Mouse (Mus musculus) frontal cortex, postnatal 10 days (tissue): ENCODE results near the gene Gas7.

Source experiments
- DNase-seq, 2 experiments: peaks; one replicate each; pipeline ENCODE4 v3.0.0; 2022; ENCODE audit warnings: low spot score in 2 of 2, mixed read lengths in 1 of 2

The Gas7 gene

GRCm38 (mm10) chr11:67535703-67536102 is 80.5 kb downstream of the Gas7 start:
- no peak for DNase-seq

- DNase-seq = no peak
Measured at GRCm38 (mm10) chr11:67536413-67536812, 81.2 kb downstream of the Gas7 start.

- no peak for DNase-seq
Measured at GRCm38 (mm10) chr11:67537353-67537752, 82.1 kb downstream of the Gas7 start.

GRCm38 (mm10) chr11:67538557-67538956 is 83.3 kb downstream of the Gas7 start:
- no peak for DNase-seq

DNA sequence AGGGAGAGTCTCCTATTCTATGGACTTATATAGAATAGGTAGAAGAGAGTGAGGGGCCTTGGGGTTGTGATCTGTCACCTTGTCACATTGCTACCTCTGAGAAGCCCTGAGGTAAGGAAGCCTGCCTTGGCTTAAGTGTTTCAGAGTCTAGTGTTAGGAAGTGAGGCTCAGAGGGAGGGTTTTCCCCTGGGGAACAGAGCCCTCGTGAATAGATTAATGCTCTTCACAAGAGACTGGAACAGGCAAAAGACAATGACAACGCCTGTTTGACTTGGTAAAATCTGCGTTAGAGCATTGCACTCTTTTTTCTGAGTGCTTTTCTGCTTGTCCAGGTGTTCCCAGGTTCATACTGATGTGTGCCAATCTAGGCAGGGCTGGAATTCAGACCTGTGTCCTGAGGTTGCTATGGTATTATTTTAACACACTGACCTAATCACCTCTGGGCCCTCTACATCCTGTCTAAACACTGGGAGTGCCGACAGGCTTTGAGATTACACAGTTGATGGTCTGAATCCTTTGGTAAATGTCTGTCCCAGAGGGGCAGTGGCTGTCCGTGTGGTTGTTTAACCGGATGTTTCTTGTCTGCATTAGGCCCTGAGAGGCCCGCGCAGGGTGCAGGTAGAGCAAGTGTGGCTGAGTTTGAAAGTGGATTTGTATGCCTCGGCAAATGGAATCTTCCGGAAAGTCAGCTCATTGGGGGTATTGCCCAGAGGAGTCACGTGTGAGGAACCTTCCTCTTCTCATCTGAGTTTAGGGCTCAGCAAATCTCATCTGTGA is 89.6 kb downstream of the Gas7 start:
- no peak for DNase-seq

GRCm38 (mm10) chr11:67546582-67546981 is 91.3 kb downstream of the Gas7 start:
- no peak for DNase-seq

- no peak for DNase-seq
Measured at GRCm38 (mm10) chr11:67549306-67549705, 94.1 kb downstream of the Gas7 start.

DNA sequence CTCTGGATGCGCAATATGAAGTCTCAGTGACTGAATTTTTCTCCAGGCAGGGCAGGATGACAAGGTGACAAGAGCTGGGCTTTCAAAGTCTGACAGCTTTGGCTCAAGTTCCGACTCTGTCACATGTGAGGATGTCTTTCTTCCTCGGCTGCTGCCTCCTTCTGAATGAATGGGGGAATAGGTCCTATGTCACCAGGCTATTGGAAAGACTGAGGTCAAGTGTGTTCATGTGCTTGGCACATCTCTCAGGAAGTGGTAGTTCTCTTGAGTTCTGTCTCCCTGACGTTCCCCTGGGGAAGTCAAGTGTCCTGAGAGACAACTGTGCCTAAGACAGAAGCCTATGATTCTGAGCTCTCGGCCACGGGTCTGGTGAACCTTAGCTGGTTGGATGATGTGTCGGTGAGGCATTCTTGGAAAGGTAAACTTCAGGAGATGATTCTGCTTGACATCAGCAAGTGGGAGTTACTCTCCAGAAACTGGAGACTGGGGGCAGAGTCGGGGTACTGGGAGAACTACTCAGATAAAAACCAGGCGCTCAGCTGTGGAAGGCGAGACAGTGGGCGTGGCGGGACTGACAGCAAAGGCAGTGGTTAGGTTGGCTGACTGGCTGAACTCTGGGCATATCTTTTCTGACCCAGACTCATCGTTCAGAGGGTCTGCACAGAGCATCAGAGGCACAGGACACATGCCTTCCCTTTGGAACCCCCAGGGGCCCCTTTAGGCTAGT is 94.7 kb downstream of the Gas7 start:
- no peak for DNase-seq

DNA sequence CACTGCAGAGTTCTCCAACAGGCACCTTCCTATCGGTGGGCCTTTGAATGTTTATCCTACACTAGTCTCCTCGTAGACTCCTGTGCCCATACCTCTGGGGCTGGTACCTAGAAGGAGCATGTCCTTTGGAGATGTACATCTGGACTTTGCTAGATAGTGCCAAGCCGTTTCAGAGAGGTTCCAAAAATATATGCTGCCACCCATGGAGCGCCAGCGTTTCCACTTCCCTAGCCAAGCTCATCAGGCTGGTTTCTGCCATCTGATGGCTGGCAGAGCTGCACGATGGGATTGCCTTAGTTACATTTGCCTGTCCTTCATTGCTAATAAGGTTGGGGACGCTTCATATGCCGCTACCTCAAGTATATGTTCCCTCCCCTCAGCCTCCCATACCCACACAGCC is 97.2 kb downstream of the Gas7 start:
- no peak for DNase-seq

GRCm38 (mm10) chr11:67554276-67554675 is 99.0 kb downstream of the Gas7 start:
- DNase-seq = no peak

DNA sequence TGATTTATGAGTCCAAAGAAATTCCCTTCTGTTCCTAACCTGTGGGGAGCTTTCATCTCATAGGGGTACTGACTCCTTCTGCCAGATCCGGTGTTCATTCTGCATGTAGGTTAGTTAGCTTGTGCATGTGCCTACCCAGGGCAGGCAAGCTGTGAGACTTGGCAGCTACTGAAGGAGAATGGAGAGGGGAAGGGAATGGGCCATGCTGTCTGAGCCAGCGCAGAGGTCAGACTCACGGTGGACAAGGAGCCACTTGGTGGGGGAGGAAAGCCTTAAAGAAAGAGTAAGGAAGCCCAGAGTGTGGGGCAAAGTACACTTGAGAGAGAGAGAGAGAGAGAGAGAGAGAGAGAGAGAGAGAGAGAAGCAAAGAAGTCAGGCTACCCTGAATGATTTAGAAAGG is 101.1 kb downstream of the Gas7 start:
- no peak for DNase-seq

GRCm38 (mm10) chr11:67558772-67559448 is 103.7 kb downstream of the Gas7 start:
- no peak for DNase-seq

- no peak for DNase-seq
Measured at GRCm38 (mm10) chr11:67559522-67559921, 104.3 kb downstream of the Gas7 start.

GRCm38 (mm10) chr11:67561631-67562030 is 106.4 kb downstream of the Gas7 start:
- DNase-seq = no peak

DNA sequence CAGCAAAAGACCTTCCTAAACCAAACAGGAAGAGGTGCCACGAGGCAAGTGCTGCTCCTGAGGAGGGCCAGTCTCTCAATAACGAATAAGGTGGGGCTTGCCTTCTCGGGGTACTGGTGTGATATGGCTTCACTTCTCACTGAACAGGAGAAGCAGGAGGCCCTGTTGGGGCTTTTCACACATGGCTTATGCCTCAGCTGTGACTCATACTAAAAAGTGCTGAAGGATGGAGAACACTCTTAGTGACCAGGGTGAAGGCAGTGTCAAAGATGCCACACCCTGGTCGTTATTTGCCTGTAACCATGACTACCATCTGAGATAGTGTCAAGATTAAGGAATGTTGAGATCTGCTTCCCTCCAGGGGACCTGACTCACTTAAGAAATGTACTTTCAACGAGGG is 107.9 kb downstream of the Gas7 start:
- no peak for DNase-seq

DNA sequence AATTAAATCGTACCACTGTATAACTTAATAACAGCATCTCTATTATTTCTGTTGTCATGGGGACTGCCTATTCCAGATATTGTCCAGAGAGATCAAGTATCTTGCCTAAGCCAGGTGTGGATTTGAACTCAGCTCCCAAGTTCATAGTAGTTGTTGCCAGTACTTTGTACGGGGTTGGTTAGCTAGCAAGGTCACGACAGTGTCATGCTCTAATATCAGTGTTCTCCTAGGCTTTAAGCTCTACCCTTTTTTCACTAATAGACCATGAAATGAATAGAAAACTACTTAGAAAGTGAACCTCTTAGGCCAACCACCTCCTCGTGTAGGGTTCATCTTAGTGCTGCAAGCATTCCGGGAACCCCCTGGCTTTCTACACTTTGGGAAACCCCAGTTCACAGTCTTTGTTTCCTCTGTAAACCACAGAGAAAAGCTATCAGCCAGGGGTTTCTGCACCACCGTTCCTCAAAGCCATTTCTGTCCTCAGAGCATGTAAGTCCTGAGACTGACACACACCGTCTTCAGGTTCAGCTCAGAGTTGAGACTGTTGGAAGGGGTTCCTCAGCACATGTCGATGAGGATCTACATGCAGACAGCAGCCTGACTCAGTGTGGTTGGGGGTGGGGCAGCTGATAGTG is 108.9 kb downstream of the Gas7 start:
- DNase-seq = no peak

DNA sequence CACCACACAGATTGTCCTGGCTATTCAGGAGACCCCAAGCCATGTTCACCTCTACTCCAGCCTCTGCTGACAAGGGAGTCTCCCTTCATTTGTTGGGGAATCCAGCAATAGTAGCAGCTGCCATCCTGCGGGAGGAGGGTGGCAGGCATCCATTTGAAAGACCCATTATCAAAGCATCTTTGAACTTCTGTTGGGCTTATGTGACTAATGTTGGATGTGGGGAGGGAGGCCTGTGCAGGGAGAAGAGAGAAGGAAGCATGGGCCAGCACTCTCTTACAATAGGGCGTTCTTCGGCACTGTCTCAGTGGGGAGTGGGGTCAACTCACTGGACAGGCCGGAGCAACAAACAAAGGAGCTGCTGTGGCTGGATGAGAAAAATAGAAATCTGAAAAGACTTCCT is 110.3 kb downstream of the Gas7 start:
- no peak for DNase-seq

DNA sequence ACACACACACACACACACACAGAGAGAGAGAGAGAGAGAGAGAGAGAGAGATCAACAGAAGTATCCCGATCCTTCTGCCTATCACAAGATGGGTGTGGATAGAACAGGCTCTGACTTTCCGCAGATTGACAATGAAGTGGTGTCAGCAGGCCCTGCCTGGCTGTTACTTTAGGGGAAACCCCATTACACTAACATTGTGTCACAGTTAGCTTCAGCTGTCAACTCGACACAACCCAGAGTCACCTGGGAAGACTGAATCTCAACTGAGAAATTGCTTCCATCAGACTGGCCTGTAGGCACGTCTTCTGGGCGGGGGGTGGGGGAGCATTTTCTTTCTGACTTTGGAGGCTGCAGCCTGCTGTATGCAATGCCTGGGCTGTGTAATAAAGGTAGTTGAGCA is 111.5 kb downstream of the Gas7 start:
- no peak for DNase-seq

GRCm38 (mm10) chr11:67567184-67567583 is 111.9 kb downstream of the Gas7 start:
- DNase-seq = no peak

GRCm38 (mm10) chr11:67567991-67568390 is 112.8 kb downstream of the Gas7 start:
- no peak for DNase-seq

DNA sequence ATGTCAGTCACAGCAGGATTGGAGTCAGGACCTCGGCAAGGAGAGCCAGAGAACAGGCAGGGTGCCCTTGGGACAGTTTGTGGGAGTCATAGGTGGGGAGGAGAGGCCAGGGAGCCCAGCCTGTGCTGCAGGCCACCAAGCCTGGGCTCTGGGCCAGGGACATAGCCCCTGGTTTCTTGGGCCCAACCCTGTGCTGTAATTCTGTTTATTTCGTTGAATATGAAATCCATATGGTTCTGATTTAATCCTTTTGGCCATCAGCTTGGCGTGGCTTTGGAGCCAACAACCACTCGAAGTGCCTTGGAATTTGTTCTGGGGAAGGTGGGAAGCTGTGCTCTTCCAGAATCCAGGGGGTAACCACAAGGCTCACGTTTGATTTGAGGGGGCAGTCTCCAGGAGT is 113.6 kb downstream of the Gas7 start:
- DNase-seq = no peak

DNA sequence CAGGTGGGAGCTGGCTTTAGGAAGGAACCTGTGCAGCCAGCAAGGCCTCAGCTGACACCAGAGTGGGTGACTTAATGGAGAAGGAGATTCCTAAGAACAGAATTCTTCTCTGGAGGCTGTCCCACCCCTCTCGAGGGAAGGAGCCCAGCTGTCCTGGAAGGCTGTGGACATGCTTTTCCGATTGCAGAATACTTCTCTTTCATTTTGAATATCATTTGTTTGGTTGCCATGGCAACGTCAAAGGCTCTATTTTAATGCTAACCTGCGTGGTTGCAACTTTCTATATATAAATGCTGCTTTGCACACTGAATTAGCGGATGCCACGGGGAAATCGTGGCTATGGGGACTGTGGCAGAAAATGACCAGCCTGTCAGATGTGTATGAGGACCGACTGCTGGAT is 115.7 kb downstream of the Gas7 start:
- peak in 1 of 2 experiments; percentile 43 for DNase-seq
